Mouse (Mus musculus): ENCODE measurements at regions not wholly inside any gene's neighbourhood (a gene's known extent, or its start where the extent isn't known, plus 50 kb on each side); places are given as distances from the start of the nearest gene placed in this dataset.
"Not testable (repeated sequence)": the region's sequence is repeated elsewhere in the genome, so short reads cannot be mapped to it uniquely, and the experiment has no call there.

- DNase-seq = no peak
These were observed 144.8 kb upstream of the Ttc29 start for GRCm38 (mm10) chr8:78068087-78068910.

GRCm38 (mm10) chr8:78073821-78074220 is 139.3 kb upstream of the Ttc29 start:
- DNase-seq = no peak

- peak; percentile 68 for DNase-seq
These were observed 136.0 kb upstream of the Ttc29 start for GRCm38 (mm10) chr8:78077122-78077521.

- not testable (repeated sequence) for DNase-seq
These were observed 131.7 kb upstream of the Ttc29 start for GRCm38 (mm10) chr8:78081395-78081794.

- DNase-seq = peak; percentile 7
These were observed 130.1 kb upstream of the Ttc29 start for GRCm38 (mm10) chr8:78083012-78083411.

- no peak for DNase-seq
These were observed 126.7 kb upstream of the Ttc29 start for GRCm38 (mm10) chr8:78086361-78086760.

- DNase-seq = no peak
These were observed 122.5 kb upstream of the Ttc29 start for GRCm38 (mm10) chr8:78090382-78091122.

GRCm38 (mm10) chr8:78096383-78096782 is 116.7 kb upstream of the Ttc29 start:
- DNase-seq = no peak

GRCm38 (mm10) chr8:78098191-78098745 is 114.8 kb upstream of the Ttc29 start:
- DNase-seq = no peak

- DNase-seq = no peak
These were observed 114.0 kb upstream of the Ttc29 start for GRCm38 (mm10) chr8:78099091-78099490.

- no peak for DNase-seq
These were observed 105.8 kb upstream of the Ttc29 start for GRCm38 (mm10) chr8:78107339-78107738.

GRCm38 (mm10) chr8:78110003-78110649 is 103.0 kb upstream of the Ttc29 start:
- DNase-seq = no peak

- no peak for DNase-seq
These were observed 100.0 kb upstream of the Ttc29 start for GRCm38 (mm10) chr8:78113105-78113504.

GRCm38 (mm10) chr8:78114512-78114911 is 98.6 kb upstream of the Ttc29 start:
- DNase-seq = no peak

GRCm38 (mm10) chr8:78117191-78117590 is 95.9 kb upstream of the Ttc29 start:
- no peak for DNase-seq

- DNase-seq = no peak
These were observed 94.6 kb upstream of the Ttc29 start for GRCm38 (mm10) chr8:78118493-78118892.

- no peak for DNase-seq
These were observed 93.4 kb upstream of the Ttc29 start for GRCm38 (mm10) chr8:78119682-78120081.

GRCm38 (mm10) chr8:78124248-78124647 is 88.8 kb upstream of the Ttc29 start:
- DNase-seq = peak; percentile 18

GRCm38 (mm10) chr8:78127852-78128251 is 85.2 kb upstream of the Ttc29 start:
- peak; percentile 15 for DNase-seq

GRCm38 (mm10) chr8:78129061-78129460 is 84.0 kb upstream of the Ttc29 start:
- DNase-seq = no peak

- not testable (repeated sequence) for DNase-seq
These were observed 73.6 kb upstream of the Ttc29 start for GRCm38 (mm10) chr8:78139514-78139913.

GRCm38 (mm10) chr8:78147170-78147569 is 65.9 kb upstream of the Ttc29 start:
- DNase-seq = no peak

GRCm38 (mm10) chr8:78148006-78148405 is 65.1 kb upstream of the Ttc29 start:
- no peak for DNase-seq
